Mouse (Mus musculus): ENCODE results near the gene Cav1. TPM values are rescaled to one million over a fixed set of nuclear protein-coding genes. Genes with fewer than 3 reads are reported as not detected.

The Cav1 gene
- polyA plus RNA-seq, 1 experiment, result 114 TPM

DNA sequence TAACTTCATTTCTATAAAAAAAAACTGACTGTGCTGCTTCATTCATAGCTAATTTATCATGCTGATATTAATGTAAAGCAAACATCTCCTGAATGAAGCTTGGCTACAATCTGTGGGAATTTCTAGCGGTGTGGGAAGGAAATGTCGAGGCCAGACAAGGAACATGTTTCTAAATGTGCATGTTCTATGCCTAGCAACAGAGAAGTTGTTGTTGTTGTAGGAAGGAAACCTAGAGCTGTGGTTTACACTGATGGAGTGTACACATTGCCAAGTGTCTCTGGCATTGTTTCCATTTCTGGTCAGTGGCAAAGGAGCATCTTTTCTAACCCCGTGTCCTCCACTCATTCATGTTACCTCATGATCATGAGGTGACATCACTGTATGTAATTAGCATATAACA is 23.7 kb downstream of the Cav1 start:
- Histone ChIP-seq H3K4me3 (ENCODE audit: control insufficient read depth, insufficient read depth, low read length) (no peak overlapping the region), H3K27ac (ENCODE audit: control insufficient read depth, insufficient read depth, low read length) (no peak overlapping the region), H3K27me3 (ENCODE audit: control insufficient read depth, insufficient read depth, low read length) (no peaks in the 10 kb centered on the region), H3K36me3 (ENCODE audit: control insufficient read depth, insufficient read depth, low read length) (no peaks in the 10 kb centered on the region), H3K4me1 (replicated peaks; ENCODE audit: control insufficient read depth, insufficient read depth, low read length) (no peaks in the 10 kb centered on the region)
- no peak for DNase-seq
- 21% methylated on average over 3 of the region's 3 CpGs for WGBS
- no peak for TF ChIP-seq CTCF (IDR thresholded peaks at IDR 0.05; ENCODE audit: borderline replicate concordance, control insufficient read depth, extremely low read depth, insufficient read depth, low read length, poor library complexity)
- no peak for TF ChIP-seq POLR2A (IDR thresholded peaks at IDR 0.05; ENCODE audit: control insufficient read depth, extremely low read depth, insufficient read depth, low read length, poor library complexity)

DNA sequence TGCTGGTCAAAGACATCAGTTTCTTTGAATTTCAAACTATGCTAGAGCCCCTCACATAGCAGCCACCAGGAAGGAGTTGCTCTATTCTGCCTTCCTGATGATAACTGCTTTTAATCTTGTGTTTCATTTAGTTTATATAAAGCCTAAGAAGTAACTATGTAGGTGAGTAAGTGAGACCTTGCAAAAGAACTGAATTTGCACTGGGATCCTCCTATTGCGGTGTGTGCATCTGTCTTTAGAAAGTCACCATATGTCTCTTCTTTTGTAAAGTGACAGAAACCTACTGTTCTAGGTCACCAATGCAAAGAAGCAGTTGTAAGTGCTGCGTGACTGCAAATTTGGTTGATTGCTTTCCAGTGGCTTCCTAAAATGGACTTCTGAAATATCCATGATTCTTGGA is 31.6 kb downstream of the Cav1 start:
- 97% methylated on average over 2 of the region's 2 CpGs for WGBS
- no peaks in the 10 kb centered on the region for H3K27me3 ChIP-seq (ENCODE audit: control insufficient read depth, insufficient read depth, low read length)
- TF ChIP-seq POLR2A (IDR thresholded peaks at IDR 0.05; ENCODE audit: control insufficient read depth, extremely low read depth, insufficient read depth, low read length, poor library complexity) (no peak), CTCF (IDR thresholded peaks at IDR 0.05; ENCODE audit: borderline replicate concordance, control insufficient read depth, extremely low read depth, insufficient read depth, low read length, poor library complexity) (no peak)
- no peaks in the 10 kb centered on the region for H3K36me3 ChIP-seq (ENCODE audit: control insufficient read depth, insufficient read depth, low read length)
- no peak for DNase-seq
- H3K4me1 ChIP-seq (replicated peaks; ENCODE audit: control insufficient read depth, insufficient read depth, low read length), result no peaks in the 10 kb centered on the region
- H3K27ac ChIP-seq (ENCODE audit: control insufficient read depth, insufficient read depth, low read length), result no peak overlapping the region
- H3K4me3 ChIP-seq (ENCODE audit: control insufficient read depth, insufficient read depth, low read length), result no peak overlapping the region

DNA sequence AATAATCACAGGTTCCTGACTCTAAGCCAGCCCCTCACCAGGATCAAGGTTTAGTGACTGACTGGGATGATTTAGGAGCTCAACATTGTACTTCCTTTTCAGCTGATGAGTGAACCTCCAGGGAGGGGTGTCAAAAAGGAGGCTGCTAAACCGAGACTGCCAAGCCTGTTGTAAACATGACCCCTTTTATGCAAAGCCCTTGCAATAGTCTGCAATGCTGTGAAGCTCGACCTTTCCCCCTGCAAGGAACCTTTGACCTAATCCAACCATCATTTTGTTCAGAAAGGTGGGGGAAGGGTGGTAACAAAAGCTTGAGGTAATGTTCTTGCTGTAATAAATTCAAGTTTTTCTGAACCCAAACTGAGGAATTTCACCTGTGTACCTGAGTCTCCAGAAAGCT is 34.3 kb downstream of the Cav1 start:
- no peaks in the 10 kb centered on the region for H3K27me3 ChIP-seq (ENCODE audit: control insufficient read depth, insufficient read depth, low read length)
- 28% methylated on average over 2 of the region's 2 CpGs for WGBS
- no peaks in the 10 kb centered on the region for H3K4me1 ChIP-seq (replicated peaks; ENCODE audit: control insufficient read depth, insufficient read depth, low read length)
- H3K4me3 ChIP-seq (ENCODE audit: control insufficient read depth, insufficient read depth, low read length), result no peak overlapping the region
- no peak overlapping the region for H3K27ac ChIP-seq (ENCODE audit: control insufficient read depth, insufficient read depth, low read length)
- H3K36me3 ChIP-seq (ENCODE audit: control insufficient read depth, insufficient read depth, low read length), result no peaks in the 10 kb centered on the region
- no peak for DNase-seq
- TF ChIP-seq POLR2A (IDR thresholded peaks at IDR 0.05; ENCODE audit: control insufficient read depth, extremely low read depth, insufficient read depth, low read length, poor library complexity) (no peak), CTCF (IDR thresholded peaks at IDR 0.05; ENCODE audit: borderline replicate concordance, control insufficient read depth, extremely low read depth, insufficient read depth, low read length, poor library complexity) (no peak)

GRCm38 (mm10) chr6:17348011-17348410 is 41.9 kb downstream of the Cav1 start:
- 87% methylated on average over 3 of the region's 3 CpGs for WGBS
- H3K4me1 ChIP-seq (replicated peaks; ENCODE audit: control insufficient read depth, insufficient read depth, low read length), result no peaks in the 10 kb centered on the region
- no peak overlapping the region for H3K27ac ChIP-seq (ENCODE audit: control insufficient read depth, insufficient read depth, low read length)
- TF ChIP-seq POLR2A (IDR thresholded peaks at IDR 0.05; ENCODE audit: control insufficient read depth, extremely low read depth, insufficient read depth, low read length, poor library complexity), result no peak
- TF ChIP-seq CTCF (IDR thresholded peaks at IDR 0.05; ENCODE audit: borderline replicate concordance, control insufficient read depth, extremely low read depth, insufficient read depth, low read length, poor library complexity), result no peak
- DNase-seq, result no peak
- H3K36me3 ChIP-seq (ENCODE audit: control insufficient read depth, insufficient read depth, low read length), result no peaks in the 10 kb centered on the region
- H3K27me3 ChIP-seq (ENCODE audit: control insufficient read depth, insufficient read depth, low read length), result no peaks in the 10 kb centered on the region
- no peak overlapping the region for H3K4me3 ChIP-seq (ENCODE audit: control insufficient read depth, insufficient read depth, low read length)

- no peaks in the 10 kb centered on the region for H3K4me1 ChIP-seq (replicated peaks; ENCODE audit: control insufficient read depth, insufficient read depth, low read length)
- TF ChIP-seq POLR2A (IDR thresholded peaks at IDR 0.05; ENCODE audit: control insufficient read depth, extremely low read depth, insufficient read depth, low read length, poor library complexity) (no peak), CTCF (IDR thresholded peaks at IDR 0.05; ENCODE audit: borderline replicate concordance, control insufficient read depth, extremely low read depth, insufficient read depth, low read length, poor library complexity) (no peak)
Measured at GRCm38 (mm10) chr6:17350803-17351202, 44.7 kb downstream of the Cav1 start.

GRCm38 (mm10) chr6:17358896-17359690 is 53.0 kb downstream of the Cav1 start:
- Histone ChIP-seq H3K4me1 (replicated peaks; ENCODE audit: control insufficient read depth, insufficient read depth, low read length) (no peaks in the 10 kb centered on the region), H3K27me3 (ENCODE audit: control insufficient read depth, insufficient read depth, low read length) (no peaks in the 10 kb centered on the region), H3K27ac (ENCODE audit: control insufficient read depth, insufficient read depth, low read length) (no peak overlapping the region), H3K36me3 (ENCODE audit: control insufficient read depth, insufficient read depth, low read length) (no peaks in the 10 kb centered on the region), H3K4me3 (ENCODE audit: control insufficient read depth, insufficient read depth, low read length) (no peak overlapping the region)
- DNase-seq, result peak; percentile 6
- WGBS, result 16% methylated on average over 6 of the region's 6 CpGs
- TF ChIP-seq POLR2A (IDR thresholded peaks at IDR 0.05; ENCODE audit: control insufficient read depth, extremely low read depth, insufficient read depth, low read length, poor library complexity) (no peak), CTCF (IDR thresholded peaks at IDR 0.05; ENCODE audit: borderline replicate concordance, control insufficient read depth, extremely low read depth, insufficient read depth, low read length, poor library complexity) (no peak)

More at GRCm38 (mm10) chr6:17350803-17351202, 44.7 kb downstream of the Cav1 start:
- Histone ChIP-seq H3K27ac (ENCODE audit: control insufficient read depth, insufficient read depth, low read length) (no peak overlapping the region), H3K4me3 (ENCODE audit: control insufficient read depth, insufficient read depth, low read length) (no peak overlapping the region), H3K36me3 (ENCODE audit: control insufficient read depth, insufficient read depth, low read length) (no peaks in the 10 kb centered on the region), H3K27me3 (ENCODE audit: control insufficient read depth, insufficient read depth, low read length) (no peaks in the 10 kb centered on the region)
- no peak for DNase-seq
- WGBS, result 94% methylated on average over 5 of the region's 5 CpGs

Data from thymus, adult 2 months (tissue).